Mouse (Mus musculus) intestine, embryonic 15.5 days (tissue): ENCODE data around the gene Olfr1555-ps1. TPM values are rescaled to one million over a fixed set of nuclear protein-coding genes. Genes with fewer than 3 reads are reported as not detected.
"Not testable (repeated sequence)": the region's sequence is repeated elsewhere in the genome, so short reads cannot be mapped to it uniquely, and the experiment has no call there.

Experiments used
- ATAC-seq: fragments of 200-750 bp; cut with Nextera tagmentation; 2 replicates; pipeline ENCODE4 v1.8.0; 2017; ENCODE audit warnings: moderate TSS enrichment, moderate library complexity
- H3K27ac ChIP-seq: fragments of 300-500 bp; sonication (generic); 2 replicates; pipeline ENCODE4 v1.5.1; 2015; ENCODE audit warnings: mild to moderate bottlenecking, inconsistent platforms
- H3K27me3 ChIP-seq: fragments of 300-500 bp; sonication (generic); replicated peaks from 2 replicates; pipeline ENCODE4 v1.6.1; 2015; ENCODE audit warnings: inconsistent platforms
- H3K36me3 ChIP-seq: fragments of 300-500 bp; sonication (generic); 2 replicates; pipeline ENCODE4 v1.6.1; 2015; ENCODE audit warnings: inconsistent platforms
- H3K4me1 ChIP-seq: fragments of 300-500 bp; sonication (generic); replicated peaks from 2 replicates; pipeline ENCODE4 v1.6.1; 2015; ENCODE audit warnings: inconsistent platforms
- H3K4me2 ChIP-seq: fragments of 300-500 bp; sonication (generic); replicated peaks from 2 replicates; pipeline ENCODE4 v1.6.1; 2015; ENCODE audit warnings: mild to moderate bottlenecking, inconsistent platforms
- H3K4me3 ChIP-seq: fragments of 300-500 bp; sonication (generic); replicated peaks from 2 replicates; pipeline ENCODE4 v1.5.1; 2015; ENCODE audit warnings: inconsistent platforms
- H3K9ac ChIP-seq: fragments of 300-500 bp; sonication (generic); 2 replicates; pipeline ENCODE4 v1.6.1; 2015; ENCODE audit warnings: inconsistent platforms
- H3K9me3 ChIP-seq: fragments of 300-500 bp; sonication (generic); 2 replicates; pipeline ENCODE4 v1.6.1; 2016; ENCODE audit warnings: inconsistent platforms
- WGBS: fragments of 180-500 bp; shearing (Covaris S2); methylation state at CpG from one replicate; pipeline ENCODE4 v1.1.7; 2015; 5-methylcytosine and 5-hydroxymethylcytosine counted together
- polyA plus RNA-seq: library from polyadenylated mRNA; unstranded; fragments of >200 nt; fragmentation: Nextera tagmentation; extraction: Ambion mirVana; gene quantifications from 2 replicates; pipeline ENCODE4 v1.2.1, GENCODE M21; 2015

Olfr1555-ps1 gene
- polyA plus RNA-seq, result not detected in 2 replicates

DNA sequence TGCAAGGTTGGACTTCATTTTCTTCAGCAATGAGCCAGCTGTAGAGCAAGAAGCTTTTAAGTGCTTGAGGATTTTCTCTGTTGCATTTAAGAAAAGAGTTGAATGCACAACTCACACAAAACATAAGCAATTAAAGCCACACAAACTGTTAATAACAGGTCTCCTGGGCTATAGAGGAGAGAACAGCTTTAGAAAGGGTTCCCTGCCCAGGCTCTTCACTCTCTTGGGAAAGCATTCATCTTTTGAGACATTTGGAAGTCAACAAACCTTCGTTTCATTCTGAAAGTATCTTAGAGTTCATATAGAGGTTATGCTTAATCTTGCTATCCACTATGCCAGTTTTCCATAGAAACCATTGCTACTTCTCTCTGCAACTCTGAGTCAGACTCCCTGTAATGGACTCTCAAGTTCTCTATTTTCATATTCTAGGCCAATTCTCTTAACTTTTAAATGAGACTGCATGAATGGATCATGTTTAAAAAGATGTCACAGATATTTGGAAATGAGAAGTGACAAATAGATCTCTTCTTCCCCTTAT is at the start of gene Olfr1555-ps1:
Olfr1555-ps1 (minus strand) TSS at position 51 of the 538 bp plus-strand sequence.
- H3K36me3 ChIP-seq, H3K4me3 ChIP-seq, H3K4me1 ChIP-seq, H3K4me2 ChIP-seq, H3K27ac ChIP-seq, H3K9me3 ChIP-seq, H3K27me3 ChIP-seq, H3K9ac ChIP-seq: not testable (repeated sequence)
- WGBS, result 20% methylated on average over 1 of the region's 1 CpGs
- peak; percentile 56 for ATAC-seq

DNA sequence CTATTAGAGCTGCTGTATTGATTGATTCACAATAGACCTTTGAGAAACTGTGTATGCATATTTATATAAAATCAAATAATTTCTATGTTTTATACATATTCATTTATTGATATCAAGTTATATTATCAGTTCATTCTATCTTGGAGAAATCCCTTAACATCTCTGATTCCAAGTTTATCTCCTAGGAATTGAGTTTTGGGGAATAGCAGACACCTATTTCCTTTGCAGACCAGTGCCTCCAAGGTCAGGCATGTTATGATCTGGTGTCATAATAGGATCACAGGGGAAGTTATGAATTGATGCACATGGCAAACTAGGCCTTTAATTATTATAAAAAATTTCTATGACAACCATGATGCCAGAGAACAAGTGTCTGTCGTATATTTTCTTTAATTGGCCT is 30.4 kb upstream of the Olfr1555-ps1 start, which contains the start of gene Olfr1431:
Olfr1431 (plus strand) TSS at position 301 of the 400 bp plus-strand sequence.
- H3K4me1 ChIP-seq, result no peaks in the 10 kb centered on the region
- H3K27ac ChIP-seq, result no peak within 1 kb of the TSS
- ATAC-seq, result no peak
- H3K4me3 ChIP-seq, result no peak within 1 kb of the TSS
- no peaks in the 10 kb centered on the region for H3K27me3 ChIP-seq
- H3K36me3 ChIP-seq, result no peaks in the 10 kb centered on the region
- 89% methylated on average over 1 of the region's 1 CpGs for WGBS
- no peaks in the 10 kb centered on the region for H3K9me3 ChIP-seq
- no peak within 1 kb of the TSS for H3K4me2 ChIP-seq
- no peak within 1 kb of the TSS for H3K9ac ChIP-seq

DNA sequence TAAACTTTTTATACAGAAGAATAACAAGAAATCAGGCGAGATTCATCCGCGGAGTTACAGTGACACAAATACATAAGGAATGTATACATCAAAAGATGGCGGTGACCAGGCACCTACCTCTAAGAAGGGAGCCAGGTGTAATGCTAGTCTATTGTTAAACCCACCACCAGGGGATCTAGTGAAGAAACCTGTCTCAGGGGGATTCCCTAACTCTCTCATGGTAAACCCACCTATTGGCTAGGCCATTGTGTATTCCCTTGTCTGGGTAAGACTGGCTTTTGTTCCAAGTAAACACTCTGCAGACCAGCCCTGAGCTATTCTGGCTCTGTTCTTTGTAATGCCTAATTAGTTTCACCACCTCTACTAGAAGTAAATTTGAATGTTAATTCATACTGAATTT is 29.2 kb upstream of the Olfr1555-ps1 start:
- not testable (repeated sequence) for H3K9ac ChIP-seq, H3K4me3 ChIP-seq, H3K9me3 ChIP-seq, H3K4me1 ChIP-seq, H3K27me3 ChIP-seq, H3K4me2 ChIP-seq, H3K27ac ChIP-seq, H3K36me3 ChIP-seq, ATAC-seq
- WGBS, result 86% methylated on average over 4 of the region's 4 CpGs

DNA sequence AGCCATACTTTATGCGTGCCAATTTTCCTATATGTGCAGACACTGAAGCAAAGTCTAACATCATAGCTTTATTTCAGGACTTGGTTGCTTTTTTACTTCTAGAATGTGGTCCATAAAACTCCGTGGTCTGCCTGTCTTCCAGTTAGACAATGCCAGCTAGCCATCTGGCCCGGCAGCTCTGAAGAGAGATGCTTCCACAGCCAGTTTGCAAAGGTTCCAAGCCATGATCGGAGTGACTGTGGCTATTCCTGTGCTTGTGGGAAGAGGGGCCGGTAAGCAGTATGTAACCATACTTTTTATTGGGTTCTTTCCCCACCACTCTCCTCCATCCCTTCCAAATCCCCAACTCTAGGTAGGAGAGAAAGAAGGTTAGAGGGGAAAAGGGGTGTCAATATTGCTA is 5.5 kb upstream of the Olfr1555-ps1 start:
- not testable (repeated sequence) for H3K4me3 ChIP-seq, H3K4me1 ChIP-seq, H3K9ac ChIP-seq, ATAC-seq, H3K27ac ChIP-seq, H3K27me3 ChIP-seq, H3K4me2 ChIP-seq, H3K36me3 ChIP-seq, H3K9me3 ChIP-seq
- WGBS, result 78% methylated on average over 5 of the region's 5 CpGs

- Histone ChIP-seq H3K9me3 (no peaks in the 10 kb centered on the region), H3K9ac (no peak overlapping the region), H3K27me3 (no peaks in the 10 kb centered on the region), H3K27ac (no peak overlapping the region), H3K36me3 (no peaks in the 10 kb centered on the region), H3K4me1 (no peaks in the 10 kb centered on the region), H3K4me3 (no peak overlapping the region), H3K4me2 (no peak overlapping the region)
- ATAC-seq, result no peak
- 68% methylated on average over 3 of the region's 3 CpGs for WGBS
These were observed 24.5 kb downstream of the Olfr1555-ps1 start for GRCm38 (mm10) chr19:12145452-12145851.

GRCm38 (mm10) chr19:12143356-12143755 is 26.6 kb downstream of the Olfr1555-ps1 start:
- 63% methylated on average over 1 of the region's 1 CpGs for WGBS
- H3K9ac ChIP-seq, result no peak overlapping the region
- H3K36me3 ChIP-seq, result no peaks in the 10 kb centered on the region
- no peak for ATAC-seq
- H3K4me2 ChIP-seq, result no peak overlapping the region
- H3K27ac ChIP-seq, result no peak overlapping the region
- H3K4me3 ChIP-seq, result no peak overlapping the region
- no peaks in the 10 kb centered on the region for H3K4me1 ChIP-seq
- H3K27me3 ChIP-seq, result no peaks in the 10 kb centered on the region
- no peaks in the 10 kb centered on the region for H3K9me3 ChIP-seq

- H3K9ac ChIP-seq, result no peak overlapping the region
- no peaks in the 10 kb centered on the region for H3K4me1 ChIP-seq
- H3K9me3 ChIP-seq, result no peaks in the 10 kb centered on the region
- H3K4me2 ChIP-seq, result no peak overlapping the region
- H3K36me3 ChIP-seq, result no peaks in the 10 kb centered on the region
- H3K4me3 ChIP-seq, result no peak overlapping the region
- peak; percentile 45; the same call in 1 of the 2 replicates for ATAC-seq
- no peak overlapping the region for H3K27ac ChIP-seq
- H3K27me3 ChIP-seq, result no peaks in the 10 kb centered on the region
- WGBS, result 28% methylated on average over 2 of the region's 2 CpGs
These were observed 35.6 kb downstream of the Olfr1555-ps1 start for GRCm38 (mm10) chr19:12134289-12134688.

- Histone ChIP-seq H3K27ac (no peak within 1 kb of the TSS), H3K4me2 (no peak within 1 kb of the TSS), H3K4me3 (no peak within 1 kb of the TSS), H3K36me3 (no peaks in the 10 kb centered on the region), H3K4me1 (no peaks in the 10 kb centered on the region), H3K9ac (no peak within 1 kb of the TSS), H3K27me3 (no peaks in the 10 kb centered on the region), H3K9me3 (no peaks in the 10 kb centered on the region)
- ATAC-seq, result no peak
- 70% methylated on average over 3 of the region's 3 CpGs for WGBS
These were observed 46.8 kb downstream of the Olfr1555-ps1 start, which contains the start of gene Olfr76 for GRCm38 (mm10) chr19:12123103-12123502. Gene Olfr76, minus strand, starts transcription at chr19:12123203.

GRCm38 (mm10) chr19:12116464-12116863 is 53.4 kb downstream of the Olfr1555-ps1 start:
- H3K36me3 ChIP-seq, result no peaks in the 10 kb centered on the region
- no peak overlapping the region for H3K4me2 ChIP-seq
- no peak overlapping the region for H3K27ac ChIP-seq
- no peaks in the 10 kb centered on the region for H3K9me3 ChIP-seq
- H3K9ac ChIP-seq, result no peak overlapping the region
- no peak for ATAC-seq
- H3K4me3 ChIP-seq, result no peak overlapping the region
- no peaks in the 10 kb centered on the region for H3K4me1 ChIP-seq
- H3K27me3 ChIP-seq, result no peaks in the 10 kb centered on the region
- 91% methylated on average over 3 of the region's 3 CpGs for WGBS

GRCm38 (mm10) chr19:12115797-12116196 is 54.1 kb downstream of the Olfr1555-ps1 start, which contains the start of gene Olfr1428:
Gene Olfr1428, minus strand, starts transcription at chr19:12115897.
- H3K27me3 ChIP-seq, result no peaks in the 10 kb centered on the region
- no peak for ATAC-seq
- H3K4me2 ChIP-seq, result no peak within 1 kb of the TSS
- H3K36me3 ChIP-seq, result no peaks in the 10 kb centered on the region
- H3K9me3 ChIP-seq, result no peaks in the 10 kb centered on the region
- no peak within 1 kb of the TSS for H3K4me3 ChIP-seq
- WGBS, result 78% methylated on average over 1 of the region's 1 CpGs
- H3K4me1 ChIP-seq, result no peaks in the 10 kb centered on the region
- H3K27ac ChIP-seq, result no peak within 1 kb of the TSS
- H3K9ac ChIP-seq, result no peak within 1 kb of the TSS

Other genes with a start within 250 kb of the Olfr1555-ps1 start
- gene Osbp, start 204.2 kb downstream of the Olfr1555-ps1 start, polyA plus RNA-seq, result 4.2 and 4.4 TPM in 2 replicates
- not detected in 2 replicates for gene Olfr1423, start 128.8 kb downstream of the Olfr1555-ps1 start, polyA plus RNA-seq
- not detected in 2 replicates for gene Olfr1424, start 107.4 kb downstream of the Olfr1555-ps1 start, polyA plus RNA-seq
- not detected in 2 replicates for gene Olfr1425, start 92.4 kb downstream of the Olfr1555-ps1 start, polyA plus RNA-seq
- not detected in 2 replicates for gene Olfr1426, start 78.1 kb downstream of the Olfr1555-ps1 start, polyA plus RNA-seq
- not detected in 2 replicates for gene Olfr1427, start 66.8 kb downstream of the Olfr1555-ps1 start, polyA plus RNA-seq
- not detected in 2 replicates for gene Olfr1428, start 54.2 kb downstream of the Olfr1555-ps1 start, polyA plus RNA-seq
- not detected in 2 replicates for gene Olfr76, start 46.9 kb downstream of the Olfr1555-ps1 start, polyA plus RNA-seq
- not detected in 2 replicates for gene Olfr1431, start 30.5 kb upstream of the Olfr1555-ps1 start, polyA plus RNA-seq
- gene Olfr1432, start 62.5 kb upstream of the Olfr1555-ps1 start, polyA plus RNA-seq, result not detected in 2 replicates
- gene Olfr262, start 71.5 kb upstream of the Olfr1555-ps1 start, polyA plus RNA-seq, result not detected in 2 replicates
- gene Olfr235, start 90.9 kb upstream of the Olfr1555-ps1 start, polyA plus RNA-seq, result not detected in 2 replicates
- not detected in 2 replicates for gene Olfr1434, start 109.7 kb upstream of the Olfr1555-ps1 start, polyA plus RNA-seq
- not detected in 2 replicates for gene Olfr1436, start 129.0 kb upstream of the Olfr1555-ps1 start, polyA plus RNA-seq
- not detected in 2 replicates for gene Olfr1437, start 155.0 kb upstream of the Olfr1555-ps1 start, polyA plus RNA-seq
- not detected in 2 replicates for gene Olfr1438-ps1, start 165.8 kb upstream of the Olfr1555-ps1 start, polyA plus RNA-seq
- gene Olfr1440, start 217.2 kb upstream of the Olfr1555-ps1 start, polyA plus RNA-seq, result not detected in 2 replicates
- gene Olfr1441, start 247.3 kb upstream of the Olfr1555-ps1 start, polyA plus RNA-seq, result not detected in 2 replicates